Mouse (Mus musculus) gastrocnemius, postnatal 4 days (tissue): ENCODE measurements around the gene Clstn2. TPM values are rescaled to one million over a fixed set of nuclear protein-coding genes. Genes with fewer than 3 reads are reported as not detected.

Experiments
- DNase-seq, 2 experiments: peaks; one replicate each; pipeline ENCODE4 v3.0.0; 2021 to 2022; ENCODE audit warnings: low spot score in 2 of 2, mixed read lengths in 2 of 2
- total RNA-seq, 2 experiments: library from RNA; stranded (reverse); gene quantifications; 2 replicates each; pipeline ENCODE4 v1.2.3; 2021

The Clstn2 gene
- total RNA-seq, 2 experiments from 2014 or later = 4.2 TPM

- no peak for DNase-seq
Observed at GRCm38 (mm10) chr9:97695278-97695677, 337.7 kb downstream of the Clstn2 start.

GRCm38 (mm10) chr9:97686826-97687425 is 346.1 kb downstream of the Clstn2 start:
- DNase-seq = no peak

- DNase-seq = no peak
Observed at GRCm38 (mm10) chr9:97685664-97686063, 347.3 kb downstream of the Clstn2 start.

- DNase-seq = no peak
Observed at GRCm38 (mm10) chr9:97679878-97680277, 353.1 kb downstream of the Clstn2 start.

- DNase-seq = no peak
Observed at GRCm38 (mm10) chr9:97679106-97679505, 353.9 kb downstream of the Clstn2 start.

GRCm38 (mm10) chr9:97677075-97677474 is 355.9 kb downstream of the Clstn2 start:
- DNase-seq = no peak

- DNase-seq = no peak
Observed at GRCm38 (mm10) chr9:97672681-97673080, 360.3 kb downstream of the Clstn2 start.

GRCm38 (mm10) chr9:97672224-97672623 is 360.8 kb downstream of the Clstn2 start:
- no peak for DNase-seq

GRCm38 (mm10) chr9:97670666-97671065 is 362.3 kb downstream of the Clstn2 start:
- no peak for DNase-seq

- DNase-seq = no peak
Observed at GRCm38 (mm10) chr9:97660989-97661388, 372.0 kb downstream of the Clstn2 start.

GRCm38 (mm10) chr9:97658736-97659135 is 374.2 kb downstream of the Clstn2 start:
- no peak for DNase-seq

- no peak for DNase-seq
Observed at GRCm38 (mm10) chr9:97648409-97648808, 384.6 kb downstream of the Clstn2 start.

GRCm38 (mm10) chr9:97645746-97646145 is 387.2 kb downstream of the Clstn2 start:
- DNase-seq = no peak

- DNase-seq = no peak
Observed at GRCm38 (mm10) chr9:97642396-97642795, 390.6 kb downstream of the Clstn2 start.

- DNase-seq = no peak
Observed at GRCm38 (mm10) chr9:97639967-97640549, 392.9 kb downstream of the Clstn2 start.

GRCm38 (mm10) chr9:97638683-97639354 is 394.2 kb downstream of the Clstn2 start:
- peak in 1 of 2 experiments; percentile 18 for DNase-seq

GRCm38 (mm10) chr9:97635351-97635750 is 397.6 kb downstream of the Clstn2 start:
- DNase-seq = no peak

- DNase-seq = no peak
Observed at GRCm38 (mm10) chr9:97634831-97635230, 398.1 kb downstream of the Clstn2 start.

GRCm38 (mm10) chr9:97629180-97629579 is 403.8 kb downstream of the Clstn2 start:
- DNase-seq = no peak

GRCm38 (mm10) chr9:97628361-97628908 is 404.5 kb downstream of the Clstn2 start:
- DNase-seq = peak in 1 of 2 experiments; percentile 9

GRCm38 (mm10) chr9:97627916-97628315 is 405.1 kb downstream of the Clstn2 start:
- no peak for DNase-seq

- no peak for DNase-seq
Observed at GRCm38 (mm10) chr9:97610566-97610965, 422.4 kb downstream of the Clstn2 start.
